ENCODE assay signal across 22 mouse cellular contexts in genomic region chr3:53756115-53756853, GRCm38 (mm10).
A peak's percentile ranks its signal among the peaks of the same experiment; 100 is the strongest.
DNase-seq lines count a peak whose midpoint lies in the region; ATAC-seq and TF ChIP-seq lines count a peak whose summit lies in the region.
"Had no signal": no experiment of that assay in that cellular context is flagged by ENCODE, and none has a peak within 500 bp of the region (broad histone marks: within the 10 kb centered on the region; RNA-seq: fewer than 3 reads in every experiment).

No protein-coding gene starts in this region.

- 0 out of 2 replicates have a peak, but pooled peaks cover 12% of the 10 kb centered on the region for H3K4me1 ChIP-seq in forebrain, embryonic 13.5 days
- H3K4me1 ChIP-seq in forebrain, embryonic 11.5 days (replicated peaks; ENCODE audit: control insufficient read depth, insufficient read depth, low read length): 0 out of 2 replicates have a peak, but pooled peaks cover 2% of the 10 kb centered on the region
- H3K4me1 ChIP-seq in stomach, embryonic 15.5 days: no peaks in the 10 kb centered on the region
- no peaks in the 10 kb centered on the region for H3K4me1 ChIP-seq in stomach, postnatal 0 days (replicated peaks; ENCODE audit: control insufficient read depth, insufficient read depth)
- H3K4me1 ChIP-seq in olfactory bulb, adult 2 months (ENCODE audit: control insufficient read depth, insufficient read depth, low read length): peaks cover 3% of the 10 kb centered on the region
- H3K4me1 ChIP-seq: liver, embryonic 15.5 days; megakaryocyte, embryonic 14.5 days; neural tube, embryonic 12.5 days had no signal

- H3K4me3 ChIP-seq in forebrain, embryonic 13.5 days: no peak overlapping the region
- H3K4me3 ChIP-seq in forebrain, embryonic 11.5 days (ENCODE audit: low read depth, low read length): no peak overlapping the region
- H3K4me3 ChIP-seq in stomach, embryonic 15.5 days (replicated peaks): no peak overlapping the region
- H3K4me3 ChIP-seq in stomach, postnatal 0 days (ENCODE audit: low read depth, low read length): no peak overlapping the region
- no peak overlapping the region for H3K4me3 ChIP-seq in olfactory bulb, adult 2 months (ENCODE audit: insufficient read depth, low read depth, low read length)
- H3K4me3 ChIP-seq: erythroblast, embryonic 14.5 days; liver, embryonic 15.5 days; megakaryocyte, embryonic 14.5 days; neural tube, embryonic 12.5 days had no signal

- WGBS in forebrain, embryonic 13.5 days: 34% methylated on average over 10 of the region's 10 CpGs
- 48% methylated on average over 10 of the region's 10 CpGs for WGBS in forebrain, embryonic 11.5 days
- 24% methylated on average over 10 of the region's 10 CpGs for WGBS in stomach, embryonic 15.5 days
- WGBS in stomach, postnatal 0 days: 25% methylated on average over 10 of the region's 10 CpGs
- WGBS in olfactory bulb, adult 2 months: 14% methylated on average over 10 of the region's 10 CpGs

- H3K9ac ChIP-seq in forebrain, embryonic 13.5 days: no peak overlapping the region
- no peak overlapping the region for H3K9ac ChIP-seq in forebrain, embryonic 11.5 days (ENCODE audit: low read length)
- no peak overlapping the region for H3K9ac ChIP-seq in stomach, embryonic 15.5 days
- no peak overlapping the region for H3K9ac ChIP-seq in stomach, postnatal 0 days (ENCODE audit: low read length)
- H3K9ac ChIP-seq: liver, embryonic 15.5 days; neural tube, embryonic 12.5 days had no signal

- H3K4me2 ChIP-seq in forebrain, embryonic 13.5 days: no peak overlapping the region; the same call in 1 of the 2 replicates
- H3K4me2 ChIP-seq in forebrain, embryonic 11.5 days (ENCODE audit: low read depth, low read length, severe bottlenecking): no peak overlapping the region
- peak overlapping the region; percentile 19; the same call in 1 of the 2 replicates for H3K4me2 ChIP-seq in stomach, embryonic 15.5 days
- no peak overlapping the region for H3K4me2 ChIP-seq in stomach, postnatal 0 days (replicated peaks; ENCODE audit: low read depth)
- H3K4me2 ChIP-seq: liver, embryonic 15.5 days; neural tube, embryonic 12.5 days had no signal

- TF ChIP-seq POLR2A in olfactory bulb, adult 2 months (IDR thresholded peaks at IDR 0.05; ENCODE audit: insufficient read depth, low read depth, low read length): no peak

- no peak for TF ChIP-seq EP300 in stomach, postnatal 0 days (optimal IDR thresholded peaks at IDR 0.05)

- DNase-seq in forebrain, embryonic 11.5 days (ENCODE audit: low spot score): no peak
- peak; percentile 25 for DNase-seq in layer of hippocampus, adult 11-12 months (ENCODE audit: low spot score)
- no peak for DNase-seq in layer of hippocampus, postnatal 36 days
- no peak for DNase-seq in stomach, postnatal 0 days (ENCODE audit: low spot score)
- DNase-seq in adipocyte (ENCODE audit: low spot score): no peak
- DNase-seq: adrenal gland, postnatal 25 days; B cell, adult 2 months; cerebellum, adult 9-10 months; heart, adult 18-20 months; heart, postnatal 4 days; kidney, adult 9 months; lung, postnatal 14 days; thymus, postnatal 36 days had no signal

- H3K36me3 ChIP-seq in forebrain, embryonic 13.5 days (ENCODE audit: poor library complexity, severe bottlenecking): no peaks in the 10 kb centered on the region
- no peaks in the 10 kb centered on the region for H3K36me3 ChIP-seq in forebrain, embryonic 11.5 days (ENCODE audit: control insufficient read depth, insufficient read depth, low read length)
- no peaks in the 10 kb centered on the region for H3K36me3 ChIP-seq in stomach, embryonic 15.5 days
- no peaks in the 10 kb centered on the region for H3K36me3 ChIP-seq in stomach, postnatal 0 days (ENCODE audit: control insufficient read depth, insufficient read depth, low read length)
- H3K36me3 ChIP-seq: liver, embryonic 15.5 days; neural tube, embryonic 12.5 days had no signal

- no peaks in the 10 kb centered on the region for H3K9me3 ChIP-seq in forebrain, embryonic 13.5 days (replicated peaks)
- H3K9me3 ChIP-seq in forebrain, embryonic 11.5 days (ENCODE audit: control insufficient read depth, low read length): no peaks in the 10 kb centered on the region
- H3K9me3 ChIP-seq in stomach, embryonic 15.5 days: no peaks in the 10 kb centered on the region
- H3K9me3 ChIP-seq in stomach, postnatal 0 days (ENCODE audit: control insufficient read depth, low read length): no peaks in the 10 kb centered on the region
- H3K9me3 ChIP-seq: liver, embryonic 15.5 days; neural tube, embryonic 12.5 days had no signal

- no peak for TF ChIP-seq CTCF in stomach, postnatal 0 days (IDR thresholded peaks at IDR 0.05; ENCODE audit: low read depth)
- TF ChIP-seq CTCF in olfactory bulb, adult 2 months (IDR thresholded peaks at IDR 0.05; ENCODE audit: insufficient read depth, low read depth, low read length): no peak

- no peak overlapping the region for H3K27ac ChIP-seq in forebrain, embryonic 13.5 days
- H3K27ac ChIP-seq in forebrain, embryonic 11.5 days (ENCODE audit: low read depth, low read length): no peak overlapping the region
- H3K27ac ChIP-seq in stomach, embryonic 15.5 days: no peak overlapping the region
- H3K27ac ChIP-seq in stomach, postnatal 0 days (replicated peaks): no peak overlapping the region
- H3K27ac ChIP-seq in olfactory bulb, adult 2 months (ENCODE audit: insufficient read depth, low read depth, low read length): peak overlapping the region; percentile 80; the same call in 1 of the 2 replicates
- H3K27ac ChIP-seq: hindbrain, postnatal 0 days; liver, embryonic 15.5 days; neural tube, embryonic 12.5 days had no signal

- peak; percentile 80 for ATAC-seq in forebrain, embryonic 13.5 days
- ATAC-seq in forebrain, embryonic 11.5 days (replicated peaks; ENCODE audit: low FRiP score): no peak
- no peak for ATAC-seq in stomach, embryonic 15.5 days (ENCODE audit: insufficient read depth, low FRiP score, low read depth)
- ATAC-seq in stomach, postnatal 0 days (ENCODE audit: low FRiP score, low TSS enrichment): no peak
- ATAC-seq: activated CD4-positive, CD25-positive, alpha-beta regulatory T cell, adult 4 months; hindbrain, postnatal 0 days had no signal

- no peaks in the 10 kb centered on the region for H3K27me3 ChIP-seq in forebrain, embryonic 13.5 days
- H3K27me3 ChIP-seq in forebrain, embryonic 11.5 days (ENCODE audit: control insufficient read depth, insufficient read depth, low read length): no peaks in the 10 kb centered on the region
- no peaks in the 10 kb centered on the region for H3K27me3 ChIP-seq in stomach, embryonic 15.5 days (replicated peaks)
- no peaks in the 10 kb centered on the region for H3K27me3 ChIP-seq in stomach, postnatal 0 days (ENCODE audit: control insufficient read depth, insufficient read depth, low read length)
- H3K27me3 ChIP-seq: liver, embryonic 15.5 days; megakaryocyte, embryonic 14.5 days; neural tube, embryonic 12.5 days had no signal
